11 mouse cellular contexts compared by ENCODE assay signal in genomic region chr5:46791051-46791450, GRCm38 (mm10).
DNase-seq lines count a peak whose midpoint lies in the region; ATAC-seq and TF ChIP-seq lines count a peak whose summit lies in the region.
"Had no signal": no experiment of that assay in that cellular context is flagged by ENCODE, and none has a peak within 500 bp of the region (broad histone marks: within the 10 kb centered on the region; RNA-seq: fewer than 3 reads in every experiment).

No protein-coding gene starts in this region.

- no peak overlapping the region for H3K4me2 ChIP-seq in heart, embryonic 13.5 days
- H3K4me2 ChIP-seq in liver, embryonic 11.5 days, result no peak overlapping the region
- no peak overlapping the region for H3K4me2 ChIP-seq in forebrain, embryonic 13.5 days
- H3K4me2 ChIP-seq: liver, embryonic 12.5 days; stomach, embryonic 15.5 days had no signal

- H3K36me3 ChIP-seq in heart, embryonic 13.5 days, result no peaks in the 10 kb centered on the region
- no peaks in the 10 kb centered on the region for H3K36me3 ChIP-seq in liver, embryonic 11.5 days (ENCODE audit: control insufficient read depth, insufficient read depth, low read length)
- no peaks in the 10 kb centered on the region for H3K36me3 ChIP-seq in forebrain, embryonic 13.5 days (ENCODE audit: poor library complexity, severe bottlenecking)
- H3K36me3 ChIP-seq: liver, embryonic 12.5 days; stomach, embryonic 15.5 days had no signal

- no peak for TF ChIP-seq POLR2A in cerebellum, adult 2 months (IDR thresholded peaks at IDR 0.05; ENCODE audit: borderline replicate concordance, insufficient read depth, low read length)

- no peaks in the 10 kb centered on the region for H3K27me3 ChIP-seq in heart, embryonic 13.5 days (replicated peaks)
- H3K27me3 ChIP-seq in liver, embryonic 11.5 days (replicated peaks; ENCODE audit: control insufficient read depth, insufficient read depth, low read length), result no peaks in the 10 kb centered on the region
- no peaks in the 10 kb centered on the region for H3K27me3 ChIP-seq in forebrain, embryonic 13.5 days
- H3K27me3 ChIP-seq in cerebellum, adult 2 months (ENCODE audit: control insufficient read depth, insufficient read depth, low read length), result no peaks in the 10 kb centered on the region
- H3K27me3 ChIP-seq: liver, embryonic 12.5 days; stomach, embryonic 15.5 days had no signal

- H3K4me1 ChIP-seq in heart, embryonic 13.5 days, result peaks cover 21% of the 10 kb centered on the region
- H3K4me1 ChIP-seq in liver, embryonic 11.5 days (replicated peaks; ENCODE audit: control insufficient read depth, insufficient read depth, low read length), result no peaks in the 10 kb centered on the region
- peaks cover 22% of the 10 kb centered on the region for H3K4me1 ChIP-seq in forebrain, embryonic 13.5 days
- no peaks in the 10 kb centered on the region for H3K4me1 ChIP-seq in cerebellum, adult 2 months (ENCODE audit: control insufficient read depth, insufficient read depth, low read length)
- H3K4me1 ChIP-seq: liver, embryonic 12.5 days; stomach, embryonic 15.5 days had no signal

- peak overlapping the region; percentile 65 for H3K27ac ChIP-seq in heart, embryonic 13.5 days (replicated peaks)
- no peak overlapping the region for H3K27ac ChIP-seq in liver, embryonic 11.5 days (ENCODE audit: low read depth, low read length)
- H3K27ac ChIP-seq in forebrain, embryonic 13.5 days, result peak overlapping the region; percentile 62
- no peak overlapping the region for H3K27ac ChIP-seq in cerebellum, adult 2 months (ENCODE audit: insufficient read depth, low read length)
- H3K27ac ChIP-seq: gastrocnemius, adult 2 months; liver, embryonic 12.5 days had no signal

- no peaks in the 10 kb centered on the region for H3K9me3 ChIP-seq in heart, embryonic 13.5 days
- H3K9me3 ChIP-seq in liver, embryonic 11.5 days (ENCODE audit: control insufficient read depth, low read length), result no peaks in the 10 kb centered on the region
- H3K9me3 ChIP-seq in forebrain, embryonic 13.5 days (replicated peaks), result no peaks in the 10 kb centered on the region
- H3K9me3 ChIP-seq: liver, embryonic 12.5 days; stomach, embryonic 15.5 days had no signal

- WGBS in heart, embryonic 13.5 days, result 34% methylated on average over 3 of the region's 3 CpGs
- 47% methylated on average over 3 of the region's 3 CpGs for WGBS in liver, embryonic 11.5 days
- 35% methylated on average over 3 of the region's 3 CpGs for WGBS in forebrain, embryonic 13.5 days
- 41% methylated on average over 3 of the region's 3 CpGs for WGBS in cerebellum, adult 2 months

- no peak for DNase-seq in heart, postnatal 4 days
- peak; percentile 5 for DNase-seq in liver
- DNase-seq in liver, embryonic 11.5 days (ENCODE audit: low spot score), result no peak
- DNase-seq in lung, postnatal 36 days, result peak; percentile 4
- no peak for DNase-seq in thymus, postnatal 36 days
- DNase-seq in cerebellum, adult 2 months, result no peak
- DNase-seq: gastrocnemius, adult 2 months had no signal

- ATAC-seq in heart, embryonic 13.5 days (ENCODE audit: extremely low read depth, insufficient number of reproducible peaks, low FRiP score, low TSS enrichment), result no peak
- ATAC-seq in liver, embryonic 11.5 days (replicated peaks; ENCODE audit: low FRiP score), result no peak
- peak; percentile 86 for ATAC-seq in forebrain, embryonic 13.5 days
- ATAC-seq: liver, embryonic 12.5 days had no signal

- no peak overlapping the region for H3K9ac ChIP-seq in heart, embryonic 13.5 days
- no peak overlapping the region for H3K9ac ChIP-seq in liver, embryonic 11.5 days (ENCODE audit: low read depth, low read length)
- no peak overlapping the region for H3K9ac ChIP-seq in forebrain, embryonic 13.5 days
- H3K9ac ChIP-seq: liver, embryonic 12.5 days; stomach, embryonic 15.5 days had no signal

- no peak overlapping the region for H3K4me3 ChIP-seq in heart, embryonic 13.5 days
- no peak overlapping the region for H3K4me3 ChIP-seq in liver, embryonic 11.5 days (ENCODE audit: low read depth, low read length)
- H3K4me3 ChIP-seq in forebrain, embryonic 13.5 days, result no peak overlapping the region
- H3K4me3 ChIP-seq in cerebellum, adult 2 months (replicated peaks; ENCODE audit: insufficient read depth, low read depth, low read length), result no peak overlapping the region
- H3K4me3 ChIP-seq: gastrocnemius, adult 2 months; liver, embryonic 12.5 days; stomach, embryonic 15.5 days had no signal

- no peak for TF ChIP-seq CTCF in cerebellum, adult 2 months (IDR thresholded peaks at IDR 0.05; ENCODE audit: borderline replicate concordance, insufficient read depth, low read depth, low read length)

Comparison
In these comparisons a context has a peak if more than half of its experiments do, and no peak if none do; other contexts are left out.
1. DNase-seq: peak in liver (single experiment) and lung, postnatal 36 days (single experiment); none in heart, postnatal 4 days (single experiment), liver, embryonic 11.5 days (single experiment), thymus, postnatal 36 days (0 of 2) and cerebellum, adult 2 months (0 of 2).
2. H3K27ac ChIP-seq: peak in heart, embryonic 13.5 days (single experiment) and forebrain, embryonic 13.5 days (single experiment); none in liver, embryonic 11.5 days (single experiment) and cerebellum, adult 2 months (single experiment).